Mouse (Mus musculus) intestine, embryonic 14.5 days (tissue): ENCODE measurements around the gene Pigw. TPM values are rescaled to one million over a fixed set of nuclear protein-coding genes. Genes with fewer than 3 reads are reported as not detected.

Source experiments
- ATAC-seq: fragments of 200-750 bp; cut with Nextera tagmentation; replicated peaks from 2 replicates; pipeline ENCODE4 v1.8.0; 2017; ENCODE audit warnings: low read depth, moderate number of reproducible peaks, moderate TSS enrichment, moderate library complexity; ENCODE audit not compliant: low FRiP score, low TSS enrichment
- DNase-seq: peaks from one replicate; pipeline ENCODE4 v3.0.0-alpha.2; 2018; ENCODE audit warnings: low spot score
- H3K27ac ChIP-seq: fragments of 300-500 bp; sonication (generic); 2 replicates; pipeline ENCODE4 v1.5.1; 2014; ENCODE audit warnings: low read depth, mild to moderate bottlenecking, control low read depth
- H3K27me3 ChIP-seq: fragments of 300-500 bp; sonication (generic); replicated peaks from 2 replicates; pipeline ENCODE4 v1.6.1; 2014; ENCODE audit warnings: low read length, control low read depth; ENCODE audit not compliant: control insufficient read depth, insufficient read depth
- H3K36me3 ChIP-seq: fragments of 300-500 bp; sonication (generic); 2 replicates; pipeline ENCODE4 v1.6.1; 2014; ENCODE audit warnings: low read length, control low read depth; ENCODE audit not compliant: control insufficient read depth, insufficient read depth
- H3K4me1 ChIP-seq: fragments of 300-500 bp; sonication (generic); replicated peaks from 2 replicates; pipeline ENCODE4 v1.6.1; 2014; ENCODE audit warnings: low read length, control low read depth, mixed read lengths; ENCODE audit not compliant: control insufficient read depth, insufficient read depth
- H3K4me2 ChIP-seq: fragments of 300-500 bp; sonication (generic); 2 replicates; pipeline ENCODE4 v1.6.1; 2014; ENCODE audit warnings: low read length
- H3K4me3 ChIP-seq: fragments of 300-500 bp; sonication (generic); 2 replicates; pipeline ENCODE4 v1.5.1; 2014; ENCODE audit warnings: low read depth, low read length, control low read depth, mixed read lengths
- H3K9ac ChIP-seq: fragments of 300-500 bp; sonication (generic); 2 replicates; pipeline ENCODE4 v1.6.1; 2014; ENCODE audit warnings: mild to moderate bottlenecking, low read length
- H3K9me3 ChIP-seq: fragments of 300-500 bp; sonication (generic); 2 replicates; pipeline ENCODE4 v1.6.1; 2016; ENCODE audit warnings: low read length, control low read depth; ENCODE audit not compliant: control insufficient read depth
- WGBS: fragments of 180-500 bp; shearing (Covaris S2); extraction: QIAGEN DNeasy Blood & Tissue Kit; methylation state at CpG from one replicate; pipeline ENCODE4 v1.1.7; 2014; 5-methylcytosine and 5-hydroxymethylcytosine counted together
- polyA plus RNA-seq: library from polyadenylated mRNA; unstranded; fragments of >200 nt; fragmentation: Nextera tagmentation; extraction: Ambion mirVana; gene quantifications from 2 replicates; pipeline ENCODE4 v1.2.1, GENCODE M21; 2014

Pigw gene
- polyA plus RNA-seq, 1 experiment from 2014 or later: 4.0 TPM

GRCm38 (mm10) chr11:84871548-84872069 is 8.5 kb downstream of the Pigw start:
- Histone ChIP-seq H3K9ac (peak overlapping the region; percentile 94), H3K27me3 (no peaks in the 10 kb centered on the region), H3K4me3 (peak overlapping the region; percentile 77), H3K36me3 (peaks cover 6% of the 10 kb centered on the region), H3K9me3 (no peaks in the 10 kb centered on the region), H3K4me1 (peaks cover 21% of the 10 kb centered on the region), H3K4me2 (peak overlapping the region; percentile 76), H3K27ac (peak overlapping the region; percentile 99)
- DNase-seq: no peak
- no peak for ATAC-seq
- 69% methylated on average over 4 of the region's 4 CpGs for WGBS

- Histone ChIP-seq H3K27ac (peak overlapping the region; percentile 99), H3K4me2 (peak overlapping the region; percentile 76), H3K27me3 (no peaks in the 10 kb centered on the region), H3K9me3 (no peaks in the 10 kb centered on the region), H3K4me3 (peak overlapping the region; percentile 77), H3K4me1 (peaks cover 21% of the 10 kb centered on the region), H3K9ac (peak overlapping the region; percentile 94), H3K36me3 (peaks cover 9% of the 10 kb centered on the region)
- 2% methylated on average over 10 of the region's 10 CpGs for WGBS
- DNase-seq: no peak
- peak; percentile 36; the same call in 1 of the 2 replicates for ATAC-seq
Observed at GRCm38 (mm10) chr11:84871046-84871445, 9.0 kb downstream of the Pigw start.

GRCm38 (mm10) chr11:84870337-84871043 is 9.6 kb downstream of the Pigw start, which contains the start of gene Ggnbp2:
Ggnbp2 (minus strand) TSS chr11:84870817.
- Histone ChIP-seq H3K4me1 (peaks cover 21% of the 10 kb centered on the region), H3K4me3 (peak within 1 kb of the TSS; percentile 97), H3K36me3 (peaks cover 15% of the 10 kb centered on the region), H3K9me3 (no peaks in the 10 kb centered on the region), H3K27me3 (no peaks in the 10 kb centered on the region), H3K27ac (peak within 1 kb of the TSS; percentile 99), H3K4me2 (peak within 1 kb of the TSS; percentile 92), H3K9ac (peak within 1 kb of the TSS; percentile 94)
- WGBS: under 1% methylated on average over 54 of the region's 62 CpGs
- peak; percentile 96 for DNase-seq
- peak; percentile 90 for ATAC-seq

DNA sequence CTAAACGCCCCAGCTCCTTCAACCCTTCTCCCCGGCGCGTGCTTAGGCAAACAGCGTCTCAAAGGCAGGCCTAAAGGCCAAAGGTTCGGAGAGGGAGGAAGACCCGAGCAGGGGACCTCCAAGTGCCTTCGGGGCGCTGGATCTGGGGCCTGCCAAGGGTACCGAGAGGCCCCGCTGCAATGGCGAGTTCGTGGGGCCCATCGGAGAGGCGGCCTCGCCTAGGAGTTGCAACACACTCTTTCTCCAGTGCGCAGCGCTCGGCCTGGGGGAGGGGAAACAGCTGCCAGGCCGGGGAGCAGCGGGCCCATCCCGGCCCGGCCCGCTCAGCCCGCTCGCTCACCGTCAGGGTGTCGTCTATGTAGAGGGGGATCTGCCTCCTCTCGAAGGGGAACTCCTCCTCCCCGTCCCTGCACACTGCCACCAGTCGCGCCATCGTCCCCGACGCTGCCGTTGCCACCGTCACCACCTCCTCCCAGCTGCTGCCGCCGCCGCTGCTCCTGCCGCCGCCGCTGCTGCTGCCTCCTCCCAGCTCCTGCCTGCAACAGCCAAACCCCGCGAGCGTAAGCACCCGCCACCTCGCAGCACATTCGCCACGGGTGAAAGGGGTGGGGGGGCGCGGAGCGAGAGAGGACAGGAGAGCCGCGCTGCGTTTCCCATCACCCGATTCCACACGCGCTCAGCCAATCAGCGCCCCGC is 10.4 kb downstream of the Pigw start:
- H3K4me3 ChIP-seq: peak overlapping the region; percentile 97
- peak overlapping the region; percentile 94 for H3K9ac ChIP-seq
- H3K4me2 ChIP-seq: peak overlapping the region; percentile 92
- DNase-seq (peak; percentile 98), ATAC-seq (peak; percentile 82)
- peaks cover 22% of the 10 kb centered on the region for H3K36me3 ChIP-seq
- H3K9me3 ChIP-seq: no peaks in the 10 kb centered on the region
- peaks cover 21% of the 10 kb centered on the region for H3K4me1 ChIP-seq
- H3K27me3 ChIP-seq: no peaks in the 10 kb centered on the region
- WGBS: under 1% methylated on average over 60 of the region's 61 CpGs
- H3K27ac ChIP-seq: peak overlapping the region; percentile 91

DNA sequence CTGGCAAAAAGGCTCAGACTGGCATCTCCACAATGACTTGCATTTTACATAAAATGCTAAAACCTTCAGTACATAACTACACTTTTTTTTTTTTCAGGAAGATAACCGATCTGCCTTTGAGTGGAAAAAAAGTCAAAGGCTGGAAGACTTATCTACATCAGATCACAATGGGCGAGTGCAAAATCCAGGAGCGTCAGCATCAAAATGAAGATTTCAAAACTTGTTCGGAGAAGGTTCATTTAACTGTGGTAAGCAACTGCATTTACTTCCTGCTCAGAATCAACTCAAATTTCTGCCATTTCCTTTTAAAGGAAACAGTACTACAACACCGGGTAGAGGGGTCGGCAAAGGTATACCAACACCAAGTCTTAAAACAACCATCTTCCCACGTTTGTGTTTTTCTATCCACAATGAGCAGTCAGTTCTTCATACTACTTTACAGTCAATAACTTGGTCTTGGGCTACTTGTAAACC is 11.3 kb downstream of the Pigw start:
- peaks cover 26% of the 10 kb centered on the region for H3K36me3 ChIP-seq
- peak overlapping the region; percentile 97 for H3K4me3 ChIP-seq
- ATAC-seq (no peak), DNase-seq (no peak)
- WGBS: 15% methylated on average over 7 of the region's 7 CpGs
- H3K4me1 ChIP-seq: peaks cover 21% of the 10 kb centered on the region
- peak overlapping the region; percentile 94 for H3K9ac ChIP-seq
- H3K27me3 ChIP-seq: no peaks in the 10 kb centered on the region
- peak overlapping the region; percentile 92 for H3K4me2 ChIP-seq
- peak overlapping the region; percentile 91 for H3K27ac ChIP-seq
- no peaks in the 10 kb centered on the region for H3K9me3 ChIP-seq

- peaks cover 21% of the 10 kb centered on the region for H3K4me1 ChIP-seq
- no peak overlapping the region for H3K27ac ChIP-seq
- H3K27me3 ChIP-seq: no peaks in the 10 kb centered on the region
- no peak overlapping the region for H3K9ac ChIP-seq
- 80% methylated on average over 2 of the region's 2 CpGs for WGBS
- H3K36me3 ChIP-seq: peaks cover 33% of the 10 kb centered on the region
- H3K4me3 ChIP-seq: 0 out of 2 replicates have a peak overlapping the region, but pooled peaks have one; percentile 11
- H3K4me2 ChIP-seq: no peak overlapping the region
- no peak for ATAC-seq
- no peaks in the 10 kb centered on the region for H3K9me3 ChIP-seq
- DNase-seq: no peak
Observed at GRCm38 (mm10) chr11:84867586-84867985, 12.5 kb downstream of the Pigw start.

GRCm38 (mm10) chr11:84865268-84865667 is 14.8 kb downstream of the Pigw start:
- ATAC-seq: no peak

DNA sequence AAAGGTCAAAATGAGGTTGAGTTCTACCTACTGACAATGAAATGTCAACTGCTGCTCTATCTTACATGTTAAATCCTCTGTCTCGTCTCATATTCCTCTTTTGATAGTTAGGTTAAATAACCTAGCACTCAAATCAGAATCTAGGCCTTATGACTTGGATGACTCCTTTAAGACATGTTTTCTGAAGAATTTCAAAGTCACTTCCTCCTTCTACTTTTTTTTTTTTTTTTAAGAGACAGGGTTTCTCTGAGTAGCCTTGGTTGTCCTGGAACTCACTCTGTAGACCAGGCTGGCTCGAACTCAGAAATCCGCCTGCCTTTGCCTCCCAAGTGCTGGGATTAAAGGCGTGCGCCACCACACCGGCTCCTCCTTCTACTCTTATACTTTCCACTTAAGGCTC is 24.8 kb downstream of the Pigw start:
- 95% methylated on average over 6 of the region's 6 CpGs for WGBS
- Histone ChIP-seq H3K36me3 (peaks cover 88% of the 10 kb centered on the region), H3K27ac (no peak overlapping the region), H3K4me1 (no peaks in the 10 kb centered on the region), H3K4me3 (no peak overlapping the region), H3K9ac (no peak overlapping the region), H3K4me2 (no peak overlapping the region), H3K27me3 (no peaks in the 10 kb centered on the region), H3K9me3 (no peaks in the 10 kb centered on the region)
- DNase-seq: no peak
- ATAC-seq: no peak

More at GRCm38 (mm10) chr11:84865268-84865667, 14.8 kb downstream of the Pigw start:
- no peak overlapping the region for H3K9ac ChIP-seq
- peaks cover 15% of the 10 kb centered on the region for H3K4me1 ChIP-seq
- no peak overlapping the region for H3K4me2 ChIP-seq
- no peak overlapping the region for H3K4me3 ChIP-seq
- H3K27ac ChIP-seq: no peak overlapping the region
- H3K9me3 ChIP-seq: no peaks in the 10 kb centered on the region
- peaks cover 55% of the 10 kb centered on the region for H3K36me3 ChIP-seq
- WGBS: 60% methylated on average over 2 of the region's 2 CpGs
- no peak for DNase-seq
- no peaks in the 10 kb centered on the region for H3K27me3 ChIP-seq
